Mouse (Mus musculus) bone marrow macrophage, adult 2 months (primary cell): ENCODE data around the gene Atp6ap1l.

Source experiments
- CTCF ChIP-seq: IDR thresholded peaks from 2 replicates; pipeline ENCODE4 v1.5.1; 2012; ENCODE audit warnings: low read depth, mild to moderate bottlenecking, low read length, moderate library complexity
- POLR2A ChIP-seq: IDR thresholded peaks from 2 replicates; pipeline ENCODE4 v1.6.1; 2012; ENCODE audit warnings: mild to moderate bottlenecking, low read depth, low read length, borderline replicate concordance

- TF ChIP-seq POLR2A, result no peak
- no peak for TF ChIP-seq CTCF
These were observed at the start of gene Atp6ap1l for GRCm38 (mm10) chr13:90905176-90905575.
